Mouse (Mus musculus): ENCODE results near the gene Rab3il1.

DNA sequence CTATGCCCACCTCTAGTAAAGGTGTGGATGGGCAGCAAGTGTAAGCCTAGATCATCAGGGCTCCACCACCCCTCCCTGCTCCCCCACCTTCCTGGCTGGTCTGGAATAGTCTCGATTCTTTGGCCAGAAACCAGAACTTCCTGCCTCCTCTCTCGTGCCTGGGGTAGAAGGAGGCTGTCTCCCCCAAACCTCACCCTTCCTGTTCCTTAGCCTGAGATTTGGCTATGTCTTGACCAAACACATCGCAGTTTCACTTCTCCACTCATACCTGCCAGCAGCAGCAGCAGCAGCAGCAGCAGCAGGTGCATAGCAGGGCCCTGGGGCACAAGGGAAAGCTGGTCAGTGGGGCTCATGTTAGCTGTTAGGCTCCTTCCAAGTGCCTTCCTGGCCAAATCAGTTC, 45.5 kb downstream of the Rab3il1 start:
- TF ChIP-seq POLR2A (IDR thresholded peaks at IDR 0.05; ENCODE audit: control insufficient read depth, low read depth, low read length): no peak
- no peak for TF ChIP-seq CTCF (IDR thresholded peaks at IDR 0.05; ENCODE audit: control insufficient read depth, insufficient read depth, insufficient replicate concordance, low read depth, low read length)
